Mouse (Mus musculus): ENCODE results near the gene Cyp2c40. TPM values are rescaled to one million over a fixed set of nuclear protein-coding genes. Genes with fewer than 3 reads are reported as not detected.
"Not testable (repeated sequence)": the region's sequence is repeated elsewhere in the genome, so short reads cannot be mapped to it uniquely, and the experiment has no call there.

Cyp2c40 gene
- polyA plus RNA-seq (2014; fragmentation: Nextera tagmentation; extraction: Ambion mirVana) = not detected in 2 replicates

GRCm38 (mm10) chr19:39812714-39813113, at the start of gene Cyp2c40:
TSS of gene Cyp2c40 (minus strand) at chr19:39812814.
- not testable (repeated sequence) for H3K4me3 ChIP-seq (ENCODE audit: low read depth, low read length); H3K36me3 ChIP-seq (ENCODE audit: control insufficient read depth, insufficient read depth, low read length); H3K27me3 ChIP-seq (replicated peaks; ENCODE audit: control insufficient read depth, insufficient read depth, low read length); H3K4me1 ChIP-seq (ENCODE audit: control insufficient read depth, insufficient read depth, low read length); H3K9me3 ChIP-seq (replicated peaks; ENCODE audit: control insufficient read depth, low read length); ATAC-seq; DNase-seq (ENCODE audit: low spot score); H3K9ac ChIP-seq (ENCODE audit: low read length); H3K27ac ChIP-seq (ENCODE audit: low read depth, low read length); H3K4me2 ChIP-seq (ENCODE audit: low read length)
- WGBS = 86% methylated on average over 3 of the region's 3 CpGs

DNA sequence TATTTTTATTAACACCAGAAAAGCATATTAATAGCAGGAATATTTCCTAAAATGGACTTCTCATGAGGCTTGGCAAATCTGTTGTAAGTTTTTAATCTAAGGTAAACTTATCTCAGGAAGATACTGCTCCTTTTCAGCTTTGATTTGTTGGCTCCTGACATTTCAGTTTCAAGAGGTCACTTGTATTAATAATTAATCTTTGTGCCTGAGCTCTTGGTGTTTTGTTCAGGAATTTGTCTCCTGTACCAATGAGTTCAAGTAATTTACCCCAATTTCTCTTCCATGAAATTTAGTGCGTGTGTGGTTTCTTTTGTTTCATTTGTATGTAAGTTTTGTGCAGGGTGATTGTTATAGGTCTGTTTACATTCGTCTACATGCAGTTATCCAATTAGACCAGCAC, 8.3 kb upstream of the Cyp2c40 start:
- H3K9me3 ChIP-seq (replicated peaks; ENCODE audit: control insufficient read depth, low read length); H3K4me3 ChIP-seq (ENCODE audit: low read depth, low read length); H3K4me2 ChIP-seq (ENCODE audit: low read length); H3K36me3 ChIP-seq (ENCODE audit: control insufficient read depth, insufficient read depth, low read length); H3K27me3 ChIP-seq (replicated peaks; ENCODE audit: control insufficient read depth, insufficient read depth, low read length); ATAC-seq; H3K27ac ChIP-seq (ENCODE audit: low read depth, low read length); DNase-seq (ENCODE audit: low spot score); H3K9ac ChIP-seq (ENCODE audit: low read length); H3K4me1 ChIP-seq (ENCODE audit: control insufficient read depth, insufficient read depth, low read length): not testable (repeated sequence)
- 82% methylated on average over 2 of the region's 2 CpGs for WGBS

DNA sequence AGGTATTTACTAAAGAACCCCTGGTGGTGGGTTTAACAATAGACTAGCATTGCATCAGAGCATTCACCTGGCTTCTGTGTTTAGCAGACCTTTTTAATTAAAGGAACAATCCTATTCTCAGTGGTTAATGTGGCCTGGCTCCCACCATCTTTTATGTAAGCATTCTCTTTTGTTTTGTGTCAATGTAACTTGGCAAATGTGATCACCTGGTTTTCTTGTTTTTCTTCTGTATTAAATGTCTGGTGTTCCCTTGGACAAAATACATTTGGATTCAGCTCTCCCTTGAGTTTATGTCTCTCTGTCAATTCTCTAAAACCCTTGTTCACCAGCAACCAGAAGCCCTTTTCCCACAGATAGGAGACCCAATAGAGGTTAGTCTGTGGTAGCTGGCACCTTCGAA, 3.8 kb upstream of the Cyp2c40 start:
- not testable (repeated sequence) for H3K27ac ChIP-seq (ENCODE audit: low read depth, low read length); H3K36me3 ChIP-seq (ENCODE audit: control insufficient read depth, insufficient read depth, low read length); H3K4me1 ChIP-seq (ENCODE audit: control insufficient read depth, insufficient read depth, low read length); H3K9ac ChIP-seq (ENCODE audit: low read length); H3K4me3 ChIP-seq (ENCODE audit: low read depth, low read length); H3K9me3 ChIP-seq (replicated peaks; ENCODE audit: control insufficient read depth, low read length); H3K4me2 ChIP-seq (ENCODE audit: low read length); ATAC-seq; H3K27me3 ChIP-seq (replicated peaks; ENCODE audit: control insufficient read depth, insufficient read depth, low read length); DNase-seq (ENCODE audit: low spot score)
- whole genome bisulfite sequencing = 90% methylated on average over 1 of the region's 1 CpGs

DNA sequence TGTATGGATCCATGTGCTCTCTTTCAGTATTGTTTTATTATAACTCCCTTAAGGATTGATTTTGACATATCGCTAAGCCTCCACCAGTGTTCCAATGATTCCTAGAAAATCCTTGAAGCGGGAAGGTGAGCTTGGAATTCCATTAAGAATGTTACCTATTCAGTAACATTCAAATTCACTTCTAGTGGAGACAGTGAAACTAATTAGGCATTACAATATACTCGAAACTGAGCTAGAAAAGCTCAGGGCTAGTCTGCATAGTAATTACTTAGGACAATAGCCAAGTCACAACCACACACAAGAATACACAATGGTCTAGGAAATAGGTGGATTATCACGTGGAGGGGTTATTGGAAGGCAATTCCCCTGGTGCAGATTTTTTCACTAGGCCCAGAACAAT, 3.4 kb upstream of the Cyp2c40 start:
- H3K4me3 ChIP-seq (ENCODE audit: low read depth, low read length); H3K9me3 ChIP-seq (replicated peaks; ENCODE audit: control insufficient read depth, low read length); H3K36me3 ChIP-seq (ENCODE audit: control insufficient read depth, insufficient read depth, low read length); H3K9ac ChIP-seq (ENCODE audit: low read length); H3K27me3 ChIP-seq (replicated peaks; ENCODE audit: control insufficient read depth, insufficient read depth, low read length); H3K4me1 ChIP-seq (ENCODE audit: control insufficient read depth, insufficient read depth, low read length); DNase-seq (ENCODE audit: low spot score); H3K27ac ChIP-seq (ENCODE audit: low read depth, low read length); ATAC-seq; H3K4me2 ChIP-seq (ENCODE audit: low read length): not testable (repeated sequence)
- WGBS = 36% methylated on average over 4 of the region's 4 CpGs

DNA sequence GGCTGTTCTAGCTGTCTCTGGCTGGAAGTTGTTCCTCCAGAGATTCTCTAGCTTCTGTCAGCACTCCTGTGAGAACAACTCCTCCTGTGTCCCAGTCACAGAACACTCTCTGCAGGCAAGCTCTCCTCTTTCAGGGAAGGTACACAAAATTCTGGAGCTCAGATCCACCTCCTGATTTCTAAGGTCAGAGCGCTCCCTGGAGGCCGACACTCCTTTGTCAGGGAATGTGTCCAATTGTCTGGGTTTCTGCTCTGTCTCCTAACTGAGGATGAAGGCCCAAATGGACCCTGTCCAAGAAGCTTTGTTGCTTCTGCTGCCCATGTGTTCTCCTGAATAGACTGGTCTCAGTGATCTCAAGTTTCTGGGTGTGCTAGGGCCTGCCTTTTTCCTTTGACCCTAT, 27.2 kb downstream of the Cyp2c40 start:
- WGBS = 92% methylated on average over 2 of the region's 2 CpGs
- not testable (repeated sequence) for ATAC-seq; H3K9ac ChIP-seq (ENCODE audit: low read length); H3K4me2 ChIP-seq (ENCODE audit: low read length); H3K27me3 ChIP-seq (replicated peaks; ENCODE audit: control insufficient read depth, insufficient read depth, low read length); H3K27ac ChIP-seq (ENCODE audit: low read depth, low read length); DNase-seq (ENCODE audit: low spot score); H3K4me3 ChIP-seq (ENCODE audit: low read depth, low read length); H3K9me3 ChIP-seq (replicated peaks; ENCODE audit: control insufficient read depth, low read length); H3K4me1 ChIP-seq (ENCODE audit: control insufficient read depth, insufficient read depth, low read length); H3K36me3 ChIP-seq (ENCODE audit: control insufficient read depth, insufficient read depth, low read length)

DNA sequence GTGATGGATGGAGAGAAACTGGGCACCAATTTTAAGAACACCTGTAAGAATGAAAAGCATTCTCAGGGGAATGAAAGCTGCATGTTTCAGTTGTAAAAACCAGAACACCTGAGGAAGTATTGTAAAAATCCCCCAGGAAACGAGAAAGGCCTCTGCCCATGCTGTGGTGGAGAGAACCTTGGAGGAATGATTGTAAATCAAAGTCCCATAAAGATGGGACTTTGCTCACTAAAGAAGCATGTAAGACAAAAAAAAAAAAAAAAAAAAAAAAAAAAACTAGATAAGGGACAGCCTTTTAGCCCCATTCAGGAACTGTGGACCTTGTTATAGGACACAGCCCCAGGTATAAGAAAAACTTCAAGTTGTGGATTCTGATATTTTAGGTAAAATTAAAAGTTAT, 67.3 kb downstream of the Cyp2c40 start:
- no peaks in the 10 kb centered on the region for H3K4me1 ChIP-seq (ENCODE audit: control insufficient read depth, insufficient read depth, low read length)
- no peaks in the 10 kb centered on the region for H3K27me3 ChIP-seq (replicated peaks; ENCODE audit: control insufficient read depth, insufficient read depth, low read length)
- no peak overlapping the region for H3K4me2 ChIP-seq (ENCODE audit: low read length)
- H3K4me3 ChIP-seq (ENCODE audit: low read depth, low read length) = no peak overlapping the region
- DNase-seq (ENCODE audit: low spot score) = no peak
- ATAC-seq = no peak
- H3K36me3 ChIP-seq (ENCODE audit: control insufficient read depth, insufficient read depth, low read length) = no peaks in the 10 kb centered on the region
- H3K27ac ChIP-seq (ENCODE audit: low read depth, low read length) = no peak overlapping the region
- 71% methylated on average over 1 of the region's 1 CpGs for WGBS
- H3K9ac ChIP-seq (ENCODE audit: low read length) = no peak overlapping the region
- H3K9me3 ChIP-seq (replicated peaks; ENCODE audit: control insufficient read depth, low read length) = no peaks in the 10 kb centered on the region

- H3K9ac ChIP-seq (ENCODE audit: low read length); H3K27ac ChIP-seq (ENCODE audit: low read depth, low read length); H3K4me3 ChIP-seq (ENCODE audit: low read depth, low read length); DNase-seq (ENCODE audit: low spot score); H3K36me3 ChIP-seq (ENCODE audit: control insufficient read depth, insufficient read depth, low read length); ATAC-seq; H3K27me3 ChIP-seq (replicated peaks; ENCODE audit: control insufficient read depth, insufficient read depth, low read length); H3K9me3 ChIP-seq (replicated peaks; ENCODE audit: control insufficient read depth, low read length); H3K4me1 ChIP-seq (ENCODE audit: control insufficient read depth, insufficient read depth, low read length); H3K4me2 ChIP-seq (ENCODE audit: low read length): not testable (repeated sequence)
- 57% methylated on average over 1 of the region's 1 CpGs for WGBS
These were observed 68.3 kb downstream of the Cyp2c40 start for GRCm38 (mm10) chr19:39744361-39744760.

DNA sequence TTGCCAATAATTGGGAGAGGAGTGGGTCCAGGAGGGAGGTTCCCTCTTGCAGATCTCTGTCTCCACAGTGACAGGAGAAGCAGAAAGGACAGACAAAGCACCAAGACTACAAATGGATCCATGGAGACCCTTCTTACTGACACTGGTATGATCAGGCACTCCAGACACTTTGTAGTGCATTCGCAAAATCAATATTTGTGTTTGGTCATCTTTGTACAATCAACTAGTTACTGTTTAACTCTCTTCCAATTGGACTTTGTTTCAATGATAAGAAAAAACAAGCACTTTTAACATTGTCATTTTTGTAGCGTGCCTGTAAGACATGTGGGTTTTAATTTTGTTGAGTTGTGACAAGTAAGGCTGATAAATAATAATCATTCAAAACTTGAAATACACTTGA, 71.7 kb downstream of the Cyp2c40 start, which contains the start of gene Cyp2c68:
TSS of gene Cyp2c68 (minus strand) at position 135 of the 400 bp plus-strand sequence.
- no peak within 1 kb of the TSS for H3K9ac ChIP-seq (ENCODE audit: low read length)
- H3K4me3 ChIP-seq (ENCODE audit: low read depth, low read length) = no peak within 1 kb of the TSS
- H3K36me3 ChIP-seq (ENCODE audit: control insufficient read depth, insufficient read depth, low read length) = no peaks in the 10 kb centered on the region
- H3K27ac ChIP-seq (ENCODE audit: low read depth, low read length) = no peak within 1 kb of the TSS
- no peaks in the 10 kb centered on the region for H3K4me1 ChIP-seq (ENCODE audit: control insufficient read depth, insufficient read depth, low read length)
- no peak for ATAC-seq
- no peaks in the 10 kb centered on the region for H3K9me3 ChIP-seq (replicated peaks; ENCODE audit: control insufficient read depth, low read length)
- 95% methylated on average over 2 of the region's 2 CpGs for WGBS
- no peaks in the 10 kb centered on the region for H3K27me3 ChIP-seq (replicated peaks; ENCODE audit: control insufficient read depth, insufficient read depth, low read length)
- no peak for DNase-seq (ENCODE audit: low spot score)
- H3K4me2 ChIP-seq (ENCODE audit: low read length) = no peak within 1 kb of the TSS

Data from forebrain, embryonic 14.5 days (tissue).